Mouse (Mus musculus) ES-Bruce4 (cell line): ENCODE measurements around the gene Zfp970.
"Not testable (repeated sequence)": the region's sequence is repeated elsewhere in the genome, so short reads cannot be mapped to it uniquely, and the experiment has no call there.

Experiments
- CTCF ChIP-seq: IDR thresholded peaks from one replicate; pipeline ENCODE4 v1.8.1; 2011; ENCODE audit warnings: low read depth, low read length
- EP300 ChIP-seq: IDR thresholded peaks from 2 replicates; pipeline ENCODE4 v1.6.1; 2011; ENCODE audit warnings: low read depth, low read length; ENCODE audit not compliant: insufficient read depth

GRCm38 (mm10) chr2:177511972-177512371 is 47.4 kb downstream of the Zfp970 start:
- not testable (repeated sequence) for TF ChIP-seq CTCF, EP300
